Mouse (Mus musculus) urinary bladder, adult 2 months (tissue): Measurements from ENCODE around the gene Glipr2. TPM values are rescaled to one million over a fixed set of nuclear protein-coding genes. Genes with fewer than 3 reads are reported as not detected.

Experiments used
- DNase-seq: peaks from one replicate; pipeline ENCODE4 v3.0.0; 2022; ENCODE audit warnings: low spot score
- polyA plus RNA-seq: library from polyadenylated mRNA; depleted of rRNA; stranded (reverse); fragments of >200 nt; gene quantifications from 2 replicates; pipeline ENCODE4 v1.2.3, GENCODE M21; 2012; rRNA removed

The Glipr2 gene
- polyA plus RNA-seq, 1 experiment, result 24.7 TPM

- no peak for DNase-seq
Measured at GRCm38 (mm10) chr4:44004623-44005409, 47.6 kb downstream of the Glipr2 start.

GRCm38 (mm10) chr4:44010176-44010575 is 53.0 kb downstream of the Glipr2 start:
- DNase-seq, result no peak

- DNase-seq, result no peak
Measured at GRCm38 (mm10) chr4:44010893-44011292, 53.7 kb downstream of the Glipr2 start.

- no peak for DNase-seq
Measured at GRCm38 (mm10) chr4:44011799-44012198, 54.6 kb downstream of the Glipr2 start.

GRCm38 (mm10) chr4:44012376-44013367 is 55.5 kb downstream of the Glipr2 start:
- peak; percentile 67 for DNase-seq

GRCm38 (mm10) chr4:44013391-44014070 is 56.3 kb downstream of the Glipr2 start:
- DNase-seq, result no peak

GRCm38 (mm10) chr4:44016071-44016470 is 58.9 kb downstream of the Glipr2 start:
- no peak for DNase-seq

GRCm38 (mm10) chr4:44016791-44017190 is 59.6 kb downstream of the Glipr2 start:
- no peak for DNase-seq

GRCm38 (mm10) chr4:44022323-44022722 is 65.1 kb downstream of the Glipr2 start:
- DNase-seq, result no peak

GRCm38 (mm10) chr4:44022766-44023165 is 65.6 kb downstream of the Glipr2 start:
- DNase-seq, result peak; percentile 14

GRCm38 (mm10) chr4:44023681-44024080 is 66.5 kb downstream of the Glipr2 start:
- peak; percentile 14 for DNase-seq

GRCm38 (mm10) chr4:44024241-44024640 is 67.0 kb downstream of the Glipr2 start:
- peak; percentile 8 for DNase-seq

- DNase-seq, result no peak
Measured at GRCm38 (mm10) chr4:44025570-44025969, 68.4 kb downstream of the Glipr2 start.

Other genes starting within 250 kb of the Glipr2 start
- gene Olfr71, start 247.1 kb upstream of the Glipr2 start, polyA plus RNA-seq, result not detected in 2 replicates
- 5.2 and 7.8 TPM in 2 replicates for gene Hrct1, start 230.2 kb upstream of the Glipr2 start, polyA plus RNA-seq
- gene Spaar, start 227.4 kb upstream of the Glipr2 start, polyA plus RNA-seq, result 1.2 and 1.6 TPM in 2 replicates
- gene Olfr159, start 186.4 kb upstream of the Glipr2 start, polyA plus RNA-seq, result not detected in 2 replicates
- gene Olfr156, start 133.5 kb upstream of the Glipr2 start, polyA plus RNA-seq, result not detected in 2 replicates
- not detected in 2 replicates for gene Olfr157, start 117.2 kb upstream of the Glipr2 start, polyA plus RNA-seq
- not detected in 2 replicates for gene Olfr155, start 105.8 kb upstream of the Glipr2 start, polyA plus RNA-seq
- 25.8 and 26.0 TPM in 2 replicates for gene Reck, start 81.9 kb upstream of the Glipr2 start, polyA plus RNA-seq
- gene Ccin, start 26.1 kb downstream of the Glipr2 start, polyA plus RNA-seq, result 0.04 and 0.07 TPM in 2 replicates
- 300 and 319 TPM in 2 replicates for gene Clta, start 47.1 kb downstream of the Glipr2 start, polyA plus RNA-seq
- gene Gne, start 126.8 kb downstream of the Glipr2 start, polyA plus RNA-seq, result 11.6 and 17.9 TPM in 2 replicates